Mouse (Mus musculus): Measurements from ENCODE around the gene Dynll1. TPM values are rescaled to one million over a fixed set of nuclear protein-coding genes. Genes with fewer than 3 reads are reported as not detected.

Gene Dynll1
- total RNA-seq, 1 experiment from 2014 or later: 110 TPM

DNA sequence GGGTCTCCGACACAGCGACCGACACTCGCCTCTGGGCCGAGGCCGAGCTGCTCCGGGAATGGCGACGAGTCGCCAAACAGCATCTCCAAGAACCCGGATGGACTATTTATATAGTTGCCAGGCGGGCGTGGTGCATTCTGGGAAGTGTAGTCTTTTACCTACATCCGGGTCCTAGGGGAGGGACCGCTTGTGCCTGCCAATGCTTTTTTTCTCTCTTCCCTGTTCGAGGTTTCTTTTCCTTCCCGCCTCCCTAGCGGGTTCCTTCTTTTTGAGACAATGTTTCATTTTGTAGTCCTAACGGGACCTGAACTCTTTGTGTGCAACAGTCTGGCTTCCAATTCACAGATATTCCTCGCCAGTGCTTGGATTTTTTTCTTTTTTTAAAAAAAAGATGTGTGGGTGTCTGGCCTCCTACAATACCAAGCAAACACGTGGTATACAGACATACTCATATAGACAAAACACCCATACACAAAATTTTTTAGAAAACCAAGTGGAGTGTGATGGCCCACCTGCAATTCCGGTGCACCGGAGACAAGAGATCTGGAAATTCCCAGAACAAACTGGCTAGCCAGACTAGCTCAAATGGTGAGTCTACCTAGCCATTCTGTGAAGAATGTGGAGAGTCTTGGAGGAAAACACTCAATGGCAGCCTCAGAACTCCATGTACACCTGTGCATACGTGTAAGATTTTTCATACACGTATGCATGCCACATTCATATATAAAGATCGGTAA is 27.8 kb downstream of the Dynll1 start, which contains the start of gene Rnf10:
Gene Rnf10, minus strand, starts transcription at position 87 of the 737 bp plus-strand sequence.
- peak; percentile 98 for ATAC-seq (replicated peaks; ENCODE audit: insufficient number of reproducible peaks, low FRiP score, low TSS enrichment, poor library complexity, severe bottlenecking)

DNA sequence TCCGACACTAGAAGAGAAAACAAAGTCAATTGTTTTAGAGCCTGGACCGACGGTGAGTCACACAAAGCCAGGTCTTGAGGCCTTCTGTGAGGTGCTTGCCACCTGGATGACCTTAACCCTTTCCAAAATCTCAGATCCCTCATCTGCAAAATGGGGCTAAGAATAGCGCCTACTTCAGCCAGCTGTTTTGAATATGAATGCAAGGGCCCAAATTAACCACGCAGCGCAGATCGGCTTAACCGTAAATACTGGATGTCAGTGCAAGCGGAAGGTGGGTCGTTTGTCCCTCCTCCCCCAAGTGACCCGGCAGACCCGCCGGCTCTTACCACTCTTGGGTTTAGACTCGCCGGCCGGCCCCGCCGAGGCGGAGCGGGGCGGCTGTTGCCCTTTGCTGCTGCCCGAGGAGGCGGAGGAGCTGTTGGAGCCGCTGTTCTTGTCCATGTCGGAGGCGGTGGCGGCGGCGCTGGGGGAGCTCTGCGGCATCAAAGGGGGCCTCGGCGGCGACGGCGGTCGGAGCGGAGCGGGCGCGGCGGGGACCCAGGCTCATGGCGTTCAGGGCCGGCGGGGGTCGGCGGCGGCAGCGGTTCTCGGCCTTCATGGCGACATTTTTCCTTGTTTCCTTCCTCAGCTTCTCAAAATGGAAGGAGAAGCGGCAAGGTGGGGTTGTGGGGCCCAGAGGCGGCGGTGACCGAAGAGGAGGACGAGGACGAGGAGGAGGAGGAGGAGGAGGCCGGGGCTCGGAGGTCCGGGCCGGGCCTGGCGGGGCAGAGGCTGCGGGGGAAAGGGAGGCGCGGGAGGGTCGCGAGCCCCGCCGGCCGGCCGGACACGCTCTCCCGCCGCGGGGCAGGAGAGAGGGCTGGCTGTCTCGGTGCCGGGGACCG is 28.6 kb downstream of the Dynll1 start:
- 0 out of 2 replicates have a peak, but pooled peaks have one; percentile 3 for ATAC-seq (replicated peaks; ENCODE audit: insufficient number of reproducible peaks, low FRiP score, low TSS enrichment, poor library complexity, severe bottlenecking)

DNA sequence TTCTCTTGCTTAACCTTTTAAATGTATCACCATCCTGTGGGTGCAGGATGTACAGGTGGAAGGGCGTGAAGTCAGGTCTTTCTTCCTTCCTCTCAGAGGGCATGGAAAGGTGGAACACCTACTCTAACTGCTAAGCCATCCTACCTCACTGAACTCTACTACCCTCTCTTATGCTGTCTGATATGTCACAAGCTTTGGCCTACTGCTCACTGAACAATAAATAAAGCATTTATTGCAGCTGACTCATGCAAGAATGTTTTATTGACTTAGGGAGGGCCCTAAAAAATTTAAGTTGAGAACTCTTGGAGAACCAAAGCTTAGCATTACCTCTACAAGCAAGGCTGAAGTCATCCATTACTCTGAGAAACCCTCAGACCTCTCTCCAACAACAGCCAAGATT is 30.8 kb downstream of the Dynll1 start:
- ATAC-seq (replicated peaks; ENCODE audit: insufficient number of reproducible peaks, low FRiP score, low TSS enrichment, poor library complexity, severe bottlenecking): no peak

DNA sequence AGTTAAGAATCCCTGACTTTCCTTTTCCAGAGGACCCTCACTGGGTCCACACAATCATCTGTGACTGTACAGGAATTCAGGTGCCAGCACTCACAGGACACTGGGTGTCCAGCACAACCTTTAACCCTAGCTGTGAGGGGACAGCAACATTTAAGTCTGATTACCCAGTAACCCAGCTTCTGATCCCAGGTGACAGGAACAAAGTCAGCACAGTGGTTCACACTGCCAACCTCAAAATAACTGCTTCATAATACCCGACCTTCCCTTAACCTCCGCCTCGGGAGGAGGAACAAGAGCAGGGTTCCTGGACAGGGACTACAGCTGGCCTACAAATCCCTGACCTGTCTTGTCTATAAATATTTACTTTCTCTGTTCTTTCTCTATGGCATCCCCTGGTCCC is 32.5 kb downstream of the Dynll1 start:
- no peak for ATAC-seq (replicated peaks; ENCODE audit: insufficient number of reproducible peaks, low FRiP score, low TSS enrichment, poor library complexity, severe bottlenecking)

DNA sequence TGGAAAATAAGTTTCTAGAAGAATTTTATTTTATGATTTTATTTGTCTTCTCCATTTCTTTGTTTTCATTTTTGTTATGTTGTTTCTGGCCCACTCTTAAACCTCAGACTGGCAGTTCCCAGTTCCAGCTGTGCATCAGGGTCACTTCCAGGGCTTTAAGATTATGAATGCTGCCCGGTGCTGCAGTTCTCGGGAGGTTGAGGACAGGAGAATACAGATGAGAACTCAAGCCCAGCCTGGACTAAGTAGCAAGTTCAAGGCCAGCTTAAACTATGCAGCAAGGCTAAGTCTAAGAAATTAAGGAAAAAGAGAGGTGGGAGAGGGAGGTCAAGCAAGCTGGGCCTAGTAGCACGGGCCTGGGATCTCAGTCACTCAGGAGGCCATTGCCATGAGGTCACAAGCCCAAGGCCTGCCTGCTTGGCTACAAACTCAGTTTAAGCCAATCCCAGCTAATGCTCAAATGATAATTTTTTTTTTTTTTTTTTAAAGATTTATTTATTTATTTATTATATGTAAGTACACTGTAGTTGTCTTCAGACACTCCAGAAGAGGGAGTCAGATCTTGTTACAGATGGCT is 33.2 kb downstream of the Dynll1 start:
- no peak for ATAC-seq (replicated peaks; ENCODE audit: insufficient number of reproducible peaks, low FRiP score, low TSS enrichment, poor library complexity, severe bottlenecking)

DNA sequence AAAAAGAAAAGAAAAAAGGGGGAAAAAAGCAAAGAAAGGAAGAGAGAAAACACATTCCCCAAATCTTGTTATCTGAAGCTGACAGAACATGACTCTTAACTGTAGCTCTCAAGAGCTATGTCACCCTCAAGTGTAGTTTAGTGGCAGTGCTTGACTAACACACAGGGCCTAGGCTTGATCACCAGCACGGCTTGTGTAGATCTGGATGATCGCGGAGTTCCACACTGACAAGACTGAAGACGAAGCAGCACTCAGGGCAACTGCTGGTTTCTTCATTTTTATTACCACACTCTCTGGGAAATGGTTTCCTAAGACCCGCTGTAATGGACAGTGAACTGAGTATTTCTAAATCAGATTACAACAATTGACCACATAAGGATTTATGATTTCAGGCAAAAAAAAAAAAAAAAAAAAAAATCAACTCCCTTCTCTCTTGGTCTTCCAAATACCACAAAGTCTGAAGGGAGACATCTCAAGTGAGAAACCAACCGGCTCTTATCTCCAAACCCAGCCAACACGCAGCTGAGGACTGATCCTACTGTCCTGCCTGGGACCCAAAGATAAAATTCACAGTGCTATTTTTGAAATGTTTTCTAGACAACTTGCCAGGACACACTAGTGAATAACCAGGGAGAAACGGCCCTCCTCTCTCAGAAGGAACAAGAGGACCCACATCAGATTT is 33.9 kb downstream of the Dynll1 start:
- ATAC-seq (replicated peaks; ENCODE audit: insufficient number of reproducible peaks, low FRiP score, low TSS enrichment, poor library complexity, severe bottlenecking): no peak

DNA sequence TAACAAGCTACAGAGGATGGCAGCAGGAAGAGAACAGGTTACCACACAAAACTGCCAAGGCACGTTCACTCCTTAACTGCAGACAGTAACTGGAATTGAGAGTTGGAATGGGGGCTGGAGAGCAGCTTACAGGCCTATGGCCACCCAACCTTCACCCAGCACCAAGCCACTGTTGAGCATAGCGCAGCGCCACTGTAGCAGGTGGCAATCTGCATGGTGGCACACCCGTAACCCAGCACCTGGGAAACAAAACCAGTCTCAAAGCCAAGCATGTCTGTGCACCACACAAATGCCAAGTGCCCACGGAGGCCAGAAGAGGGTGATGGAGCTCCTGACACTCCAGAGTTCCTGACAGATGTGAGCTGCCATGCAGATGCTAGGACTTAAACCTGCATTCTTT is 34.5 kb downstream of the Dynll1 start:
- no peak; the same call in 1 of the 2 replicates for ATAC-seq (replicated peaks; ENCODE audit: insufficient number of reproducible peaks, low FRiP score, low TSS enrichment, poor library complexity, severe bottlenecking)

DNA sequence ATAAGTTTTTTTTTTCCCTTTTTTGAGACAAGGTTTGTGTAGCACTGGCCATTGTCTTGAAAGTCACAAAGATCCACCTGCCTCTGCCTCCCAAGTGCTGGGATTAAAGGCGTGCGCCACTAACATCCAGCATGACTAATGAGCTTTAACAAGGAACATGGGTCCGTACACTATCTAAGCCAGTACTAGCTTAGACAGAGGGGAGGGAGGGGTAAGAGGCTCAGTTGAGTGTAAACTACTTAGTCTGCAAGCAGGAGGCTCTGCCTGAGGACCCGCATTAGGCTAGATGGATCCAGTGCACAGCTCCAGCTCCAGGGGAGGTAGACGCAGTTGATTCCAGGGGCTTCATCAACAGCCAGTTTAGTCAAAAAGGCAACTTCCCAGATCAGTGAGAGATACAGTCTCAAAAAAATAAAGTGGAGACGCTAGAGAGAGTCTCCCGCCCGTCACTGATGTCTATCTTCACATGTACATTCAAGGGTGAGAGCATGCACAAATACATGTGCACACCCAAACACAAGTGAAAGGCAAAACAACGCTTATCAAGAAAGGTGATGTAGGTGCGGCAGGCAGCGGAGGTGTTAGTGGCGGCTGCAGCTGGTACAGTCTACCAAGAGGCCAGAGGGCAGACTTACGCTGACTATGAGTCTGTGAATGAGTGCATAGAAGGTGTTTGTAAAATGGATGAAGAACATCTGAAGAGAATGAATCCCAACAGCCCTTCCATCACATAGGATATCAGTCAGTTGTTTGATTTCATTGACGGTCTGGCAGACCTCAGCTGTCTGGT is 38.1 kb downstream of the Dynll1 start:
- ATAC-seq (replicated peaks; ENCODE audit: insufficient number of reproducible peaks, low FRiP score, low TSS enrichment, poor library complexity, severe bottlenecking): no peak

DNA sequence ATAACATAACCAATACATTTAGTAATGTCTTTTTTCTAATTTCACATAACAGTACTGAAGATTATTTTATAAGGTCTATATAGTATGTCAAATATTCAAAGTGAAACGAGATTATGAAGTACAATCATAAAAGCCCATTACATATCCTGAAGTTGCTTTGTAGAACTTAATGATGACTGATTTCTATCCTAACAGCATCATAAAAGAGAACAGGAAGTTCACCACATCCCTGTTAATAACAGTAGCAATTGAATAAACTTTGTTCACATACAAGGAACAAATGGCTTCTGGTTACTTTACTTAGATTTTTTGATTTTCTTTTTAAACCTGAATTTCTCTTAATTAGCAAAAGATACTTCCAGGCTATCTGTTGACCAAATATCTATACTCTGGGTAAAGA is 38.9 kb downstream of the Dynll1 start:
- no peak for ATAC-seq (replicated peaks; ENCODE audit: insufficient number of reproducible peaks, low FRiP score, low TSS enrichment, poor library complexity, severe bottlenecking)

DNA sequence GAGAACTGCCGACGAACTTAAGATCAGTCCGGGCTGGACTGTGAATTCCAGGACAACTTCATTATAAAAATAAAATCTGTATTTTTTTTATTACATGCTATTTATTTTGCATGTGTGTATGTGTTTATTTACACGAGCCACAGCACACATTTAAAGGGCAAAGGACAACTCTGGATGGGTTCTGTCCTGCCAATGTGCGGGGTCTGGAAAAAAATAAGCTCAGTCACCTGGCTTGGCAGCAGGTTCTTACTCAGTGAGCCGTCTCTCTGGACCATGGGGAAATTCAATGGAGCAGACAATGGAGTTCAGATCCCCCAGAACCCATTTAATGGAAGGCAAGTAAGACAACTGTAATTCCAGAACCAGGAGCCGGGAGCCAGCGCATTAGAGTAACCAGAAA is 39.7 kb downstream of the Dynll1 start:
- ATAC-seq (replicated peaks; ENCODE audit: insufficient number of reproducible peaks, low FRiP score, low TSS enrichment, poor library complexity, severe bottlenecking): no peak

DNA sequence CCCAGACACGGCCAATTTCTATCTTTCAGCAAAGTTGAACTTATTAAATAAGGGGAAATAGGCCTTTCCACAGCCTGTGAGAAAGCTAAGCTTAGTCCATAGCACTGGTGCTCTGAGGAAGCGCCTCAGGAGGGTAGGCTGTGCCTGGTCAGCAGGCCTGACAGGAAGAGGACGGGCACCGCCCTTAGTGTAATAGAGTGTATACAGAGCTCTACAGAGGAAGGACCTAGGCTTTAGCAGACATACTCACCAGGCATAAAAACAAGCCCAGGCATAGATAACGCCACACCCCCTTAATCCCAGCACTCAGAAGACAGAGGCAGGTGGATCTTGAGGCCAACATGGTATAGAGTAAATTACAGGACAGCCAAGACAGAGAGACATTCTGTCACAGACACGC is 40.4 kb downstream of the Dynll1 start:
- no peak; the same call in 1 of the 2 replicates for ATAC-seq (replicated peaks; ENCODE audit: insufficient number of reproducible peaks, low FRiP score, low TSS enrichment, poor library complexity, severe bottlenecking)

DNA sequence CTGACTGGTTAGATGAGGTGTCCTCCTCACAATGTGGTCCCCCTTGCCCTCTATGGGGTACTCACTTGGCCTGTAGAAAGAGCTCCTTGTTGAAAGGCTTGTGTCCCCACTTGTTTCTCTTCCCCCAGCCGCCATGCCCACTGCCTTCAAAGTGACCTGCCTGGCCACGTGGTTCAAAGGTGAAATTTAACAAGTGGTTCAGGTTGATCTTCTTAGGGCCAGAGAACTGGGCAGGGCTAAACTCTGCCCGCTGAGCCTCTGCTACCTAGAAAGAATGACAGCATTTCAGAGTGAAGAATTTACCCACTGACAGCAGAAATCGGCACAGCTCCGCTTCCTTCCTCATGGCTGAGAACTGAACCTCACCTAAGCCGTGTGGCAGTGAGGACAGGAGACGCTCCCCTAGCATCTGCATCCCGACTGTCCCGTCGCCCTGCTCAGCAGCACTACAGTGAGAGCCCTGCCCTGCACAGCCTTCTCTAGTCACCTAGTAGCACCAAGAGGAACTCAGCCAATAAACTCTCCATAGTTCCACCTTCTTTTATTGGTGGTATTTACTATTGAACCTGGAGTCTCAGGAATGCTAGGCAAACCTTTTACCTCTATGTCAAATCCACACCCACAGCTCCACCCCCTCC is 43.8 kb downstream of the Dynll1 start:
- no peak for ATAC-seq (replicated peaks; ENCODE audit: insufficient number of reproducible peaks, low FRiP score, low TSS enrichment, poor library complexity, severe bottlenecking)

DNA sequence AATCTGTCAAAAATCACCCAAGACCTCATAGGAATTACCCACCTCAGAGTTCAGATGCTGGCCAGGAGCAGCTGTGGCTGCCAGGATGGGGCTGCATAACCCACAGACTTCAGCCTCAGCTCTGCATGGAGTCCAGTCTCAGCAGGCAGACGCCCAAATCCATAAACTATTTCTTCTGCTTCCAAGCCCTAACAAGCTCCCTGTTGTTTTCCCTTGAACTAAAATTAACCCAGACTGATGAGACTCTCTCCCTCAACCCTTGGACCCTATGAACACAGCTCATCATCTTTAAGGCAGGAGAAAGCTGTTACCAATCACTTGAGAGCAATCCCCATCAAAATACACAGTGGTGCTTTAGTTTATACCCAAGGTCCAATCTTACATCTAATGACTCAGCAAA is 45.3 kb downstream of the Dynll1 start:
- ATAC-seq (replicated peaks; ENCODE audit: insufficient number of reproducible peaks, low FRiP score, low TSS enrichment, poor library complexity, severe bottlenecking): no peak

Other genes starting within 250 kb of the Dynll1 start
- gene Gm10401, start 202.7 kb downstream of the Dynll1 start, total RNA-seq (2017): 0.75 TPM in 1 of 3 replicates, not detected in the others
- gene Acads, start 181.7 kb downstream of the Dynll1 start, total RNA-seq (2017): 10.4 to 19.1 TPM (median 15.8 TPM) in 3 replicates
- 10.1 to 27.7 TPM (median 18.6 TPM) in 3 replicates for gene Unc119b, start 166.0 kb downstream of the Dynll1 start, total RNA-seq (2017)
- 59.6 to 65.0 TPM (median 62.6 TPM) in 3 replicates for gene Mlec, start 142.8 kb downstream of the Dynll1 start, total RNA-seq (2017)
- gene Cabp1, start 106.6 kb downstream of the Dynll1 start, total RNA-seq (2017): not detected in 3 replicates
- 57.1 to 85.3 TPM (median 81.5 TPM) in 3 replicates for gene Pop5, start 65.2 kb downstream of the Dynll1 start, total RNA-seq (2017)
- 58.1 to 134 TPM (median 61.2 TPM) in 3 replicates for gene Rnf10, start 28.1 kb downstream of the Dynll1 start, total RNA-seq (2017)
- gene Coq5, start 21.3 kb downstream of the Dynll1 start, total RNA-seq (2017): 41.4 to 45.3 TPM (median 44.4 TPM) in 3 replicates
- gene Srsf9, start 26.2 kb upstream of the Dynll1 start, total RNA-seq (2017): 62.5 to 83.1 TPM (median 79.3 TPM) in 3 replicates
- 4.9 to 7.6 TPM (median 5.8 TPM) in 3 replicates for gene Gatc, start 40.2 kb upstream of the Dynll1 start, total RNA-seq (2017)
- 16.4 to 23.1 TPM (median 22.2 TPM) in 3 replicates for gene Triap1, start 40.2 kb upstream of the Dynll1 start, total RNA-seq (2017)
- gene Cox6a1, start 48.0 kb upstream of the Dynll1 start, total RNA-seq (2017): 55.6 to 79.0 TPM (median 64.1 TPM) in 3 replicates
- not detected in 3 replicates for gene Msi1, start 128.6 kb upstream of the Dynll1 start, total RNA-seq (2017)
- gene Pla2g1b, start 165.3 kb upstream of the Dynll1 start, total RNA-seq (2017): not detected in 3 replicates
- gene Sirt4, start 183.7 kb upstream of the Dynll1 start, total RNA-seq (2017): 5.2 to 10.7 TPM (median 7.8 TPM) in 3 replicates
- 85.9 to 113 TPM (median 106 TPM) in 3 replicates for gene Pxn, start 205.7 kb upstream of the Dynll1 start, total RNA-seq (2017)